Mouse (Mus musculus): ENCODE data around the gene Plin1. TPM values are rescaled to one million over a fixed set of nuclear protein-coding genes. Genes with fewer than 3 reads are reported as not detected.
A peak's percentile ranks its signal among the peaks of the same experiment; 100 is the strongest.

Gene Plin1
- not detected in 2 replicates for polyA plus RNA-seq (2015; fragmentation: Nextera tagmentation; extraction: Ambion mirVana)

DNA sequence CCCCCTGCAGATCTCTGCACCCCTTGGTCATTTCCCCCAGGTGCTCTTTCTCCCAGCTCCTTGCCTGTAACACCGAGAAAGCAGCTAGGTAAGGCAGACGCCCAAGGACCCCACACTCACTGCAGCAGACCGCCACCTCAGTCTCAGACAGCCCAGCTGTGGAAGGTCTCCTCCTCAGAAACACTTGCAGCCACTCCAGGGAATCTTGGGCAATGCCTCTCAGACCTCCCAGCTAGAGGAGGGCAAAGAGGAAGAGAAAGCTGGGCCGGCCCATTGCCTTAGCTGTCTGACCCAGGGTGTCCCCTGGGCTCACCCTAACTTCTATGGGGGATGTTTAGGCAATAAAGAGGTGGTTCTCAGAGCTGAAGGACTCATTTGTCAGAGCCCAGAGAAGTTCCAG lies at the start of gene Plin1:
Plin1 (minus strand) TSS at position 282 of the 400 bp plus-strand sequence.
- Histone ChIP-seq H3K9me3 (replicated peaks) (no peaks in the 10 kb centered on the region), H3K36me3 (no peaks in the 10 kb centered on the region), H3K9ac (no peak within 1 kb of the TSS), H3K4me2 (no peak within 1 kb of the TSS), H3K27ac (no peak within 1 kb of the TSS), H3K27me3 (peaks cover 12% of the 10 kb centered on the region), H3K4me3 (replicated peaks) (no peak within 1 kb of the TSS), H3K4me1 (replicated peaks) (no peaks in the 10 kb centered on the region)
- no peak for ATAC-seq (ENCODE audit: low read depth)
- no peak for DNase-seq
- 43% methylated on average over 4 of the region's 4 CpGs for WGBS (ENCODE audit: insufficient replicate concordance)

DNA sequence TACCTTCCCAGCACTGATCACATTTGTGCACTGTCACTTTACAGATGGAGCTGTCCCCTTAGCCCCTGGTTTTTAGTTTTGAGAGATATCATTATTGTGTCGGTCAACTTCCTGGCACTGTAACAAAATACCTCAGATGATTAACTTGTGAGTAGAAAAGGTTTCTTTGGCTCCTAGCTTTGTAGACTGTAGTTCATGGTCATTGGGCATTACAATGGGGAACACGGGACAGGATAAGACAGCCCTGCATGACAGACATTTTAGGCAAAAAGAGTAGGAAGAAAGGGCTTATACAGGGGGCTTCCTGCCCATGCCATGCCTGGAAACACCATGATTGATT lies 49.8 kb upstream of the Plin1 start:
- no peak overlapping the region for H3K4me3 ChIP-seq (replicated peaks)
- no peak overlapping the region for H3K27ac ChIP-seq
- H3K4me2 ChIP-seq: no peak overlapping the region
- no peak for DNase-seq
- 0 out of 2 replicates have a peak, but pooled peaks cover 13% of the 10 kb centered on the region for H3K4me1 ChIP-seq (replicated peaks)
- no peak for ATAC-seq (ENCODE audit: low read depth)
- H3K9me3 ChIP-seq (replicated peaks): no peaks in the 10 kb centered on the region
- H3K27me3 ChIP-seq: peaks cover 5% of the 10 kb centered on the region
- H3K36me3 ChIP-seq: no peaks in the 10 kb centered on the region
- no peak overlapping the region for H3K9ac ChIP-seq
- 66% methylated on average over 2 of the region's 2 CpGs for WGBS (ENCODE audit: insufficient replicate concordance)

DNA sequence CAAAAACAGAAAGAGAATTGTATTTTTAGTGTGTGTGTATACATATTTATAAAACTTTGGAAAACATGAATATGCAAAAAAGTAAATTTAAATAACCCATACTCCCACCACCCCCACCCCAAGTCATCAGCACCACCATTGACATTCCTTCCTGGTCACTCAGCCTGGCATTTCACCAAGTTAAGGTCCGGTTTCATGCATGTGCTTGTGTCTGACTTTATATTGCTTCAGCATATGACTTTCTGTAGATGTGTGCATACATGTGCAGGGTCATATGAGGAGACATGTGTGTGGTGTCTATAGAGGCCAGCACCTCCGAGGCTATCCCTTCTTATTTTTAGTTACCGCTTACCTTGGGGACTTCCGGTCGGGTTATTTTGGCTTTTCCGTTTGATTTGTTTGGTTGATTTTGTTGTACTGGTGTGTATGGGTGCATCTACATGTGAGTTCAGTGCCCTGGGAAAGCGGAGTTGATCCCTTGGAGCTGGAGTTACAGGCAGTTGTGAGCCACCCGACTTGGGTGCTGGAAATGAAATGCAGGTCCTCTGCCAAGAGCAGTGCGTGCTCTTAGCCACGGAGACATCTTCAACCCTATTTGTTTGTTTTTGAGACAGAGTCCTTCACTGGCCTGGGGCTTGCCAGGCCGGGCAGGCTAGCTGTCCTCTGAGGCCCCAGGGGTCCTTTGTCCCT lies 49.3 kb upstream of the Plin1 start:
- Histone ChIP-seq H3K4me2 (no peak overlapping the region), H3K4me3 (replicated peaks) (no peak overlapping the region), H3K4me1 (replicated peaks) (0 out of 2 replicates have a peak, but pooled peaks cover 13% of the 10 kb centered on the region), H3K27me3 (peaks cover 2% of the 10 kb centered on the region; the same call in 1 of the 2 replicates), H3K9me3 (replicated peaks) (no peaks in the 10 kb centered on the region), H3K36me3 (no peaks in the 10 kb centered on the region), H3K9ac (no peak overlapping the region), H3K27ac (no peak overlapping the region)
- no peak for ATAC-seq (ENCODE audit: low read depth)
- no peak for DNase-seq
- 72% methylated on average over 11 of the region's 11 CpGs for WGBS (ENCODE audit: insufficient replicate concordance)

DNA sequence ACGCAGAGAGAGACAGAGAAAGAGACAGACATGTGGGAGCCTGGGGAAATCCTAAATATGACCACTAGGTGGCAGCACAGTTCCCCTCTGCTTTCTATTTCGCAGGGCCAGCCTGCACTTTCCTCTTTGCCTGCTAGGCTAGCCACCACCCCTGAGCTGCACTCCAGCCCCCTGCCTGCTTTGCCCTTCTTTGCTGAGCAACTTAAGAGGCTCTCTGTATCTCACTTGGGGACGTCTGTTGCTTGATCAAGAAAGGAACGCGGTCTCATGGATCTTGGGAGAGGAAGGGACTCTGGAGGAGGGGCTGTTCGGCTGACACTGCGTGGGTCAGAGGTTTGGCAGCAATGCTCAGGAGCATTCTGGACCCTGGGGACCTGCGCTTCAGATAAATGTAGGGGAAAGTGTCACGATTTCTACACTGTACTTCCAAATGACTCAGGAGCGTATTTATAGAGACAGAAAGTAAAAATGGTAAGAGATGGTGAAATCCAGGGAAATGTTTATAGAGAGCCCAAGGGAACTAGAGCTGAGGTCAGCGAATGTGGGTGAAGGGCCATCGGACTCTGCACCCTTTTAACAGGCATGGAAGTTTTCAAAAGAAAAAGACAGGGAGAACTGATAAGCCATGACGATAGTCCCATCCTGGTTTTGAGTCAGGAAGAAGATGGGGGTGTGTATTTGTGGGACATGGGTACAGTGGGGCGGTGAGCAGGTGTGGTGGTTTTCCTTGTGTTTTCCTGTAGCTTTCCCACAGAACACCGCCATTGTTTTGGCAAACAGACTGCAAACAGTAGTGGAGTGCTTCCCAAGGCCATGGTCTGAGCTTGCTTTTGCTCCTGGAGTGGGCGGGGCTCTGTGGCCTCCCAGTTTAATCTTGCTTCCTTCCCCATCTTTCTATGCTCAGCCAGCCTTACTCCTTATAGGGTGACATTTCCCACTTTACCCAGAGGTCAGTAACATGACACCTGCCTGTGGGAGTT lies 48.2 kb upstream of the Plin1 start:
- no peak overlapping the region for H3K9ac ChIP-seq
- H3K27ac ChIP-seq: peak overlapping the region; percentile 69
- 20% methylated on average over 16 of the region's 16 CpGs for WGBS (ENCODE audit: insufficient replicate concordance)
- no peaks in the 10 kb centered on the region for H3K36me3 ChIP-seq
- H3K4me2 ChIP-seq: peak overlapping the region; percentile 57
- H3K4me3 ChIP-seq (replicated peaks): peak overlapping the region; percentile 36
- 0 out of 2 replicates have a peak, but pooled peaks cover 13% of the 10 kb centered on the region for H3K4me1 ChIP-seq (replicated peaks)
- ATAC-seq (ENCODE audit: low read depth) (peak; percentile 70), DNase-seq (peak; percentile 44)
- H3K27me3 ChIP-seq: no peaks in the 10 kb centered on the region
- H3K9me3 ChIP-seq (replicated peaks): no peaks in the 10 kb centered on the region

DNA sequence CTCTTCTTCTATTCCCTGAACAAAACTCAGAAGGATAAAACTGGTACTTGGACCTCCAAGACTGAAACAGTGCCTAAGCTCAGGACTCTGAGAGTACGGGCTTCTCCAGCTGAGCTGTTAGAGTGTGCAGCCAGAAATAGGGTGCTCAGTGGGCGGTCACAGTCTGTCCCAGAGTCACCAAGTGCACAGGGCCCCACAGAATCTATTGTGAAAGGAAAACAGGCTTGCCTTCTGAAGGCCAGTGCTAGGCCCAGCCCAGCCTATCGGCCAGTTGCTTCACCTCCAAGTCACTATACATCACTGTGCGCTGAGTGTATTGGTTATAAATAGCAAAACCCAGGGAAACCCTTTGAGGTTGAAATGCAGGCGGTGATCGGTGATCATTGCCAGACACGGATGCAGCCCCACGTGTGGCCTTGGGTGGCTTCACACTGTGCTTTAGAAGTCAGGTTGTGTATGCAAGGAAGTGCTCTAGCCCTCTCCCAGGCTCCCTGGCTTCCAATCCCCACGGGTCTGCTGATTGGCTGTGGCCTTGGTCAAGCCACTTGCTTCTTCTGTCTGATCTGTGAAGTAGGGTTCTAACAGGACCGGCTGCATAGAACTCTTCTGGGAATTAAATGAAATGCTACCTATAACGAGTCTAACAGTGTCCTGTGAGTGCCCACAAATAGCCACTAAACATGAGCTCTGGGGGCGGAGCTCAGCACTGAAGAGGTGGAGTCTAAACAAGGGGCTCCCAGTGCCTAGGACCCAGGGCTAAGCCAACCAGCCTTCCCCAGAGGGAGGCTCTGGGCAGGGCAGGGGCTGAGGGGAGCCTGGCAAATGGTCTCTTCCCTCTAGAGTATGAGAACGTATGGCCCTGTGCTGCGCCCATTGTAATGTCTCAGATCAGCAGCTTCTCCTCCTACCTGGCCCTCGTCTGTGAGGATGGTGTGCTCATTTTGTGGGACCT lies 39.1 kb upstream of the Plin1 start:
- DNase-seq: no peak
- H3K4me2 ChIP-seq: no peak overlapping the region
- ATAC-seq (ENCODE audit: low read depth): no peak
- no peak overlapping the region for H3K27ac ChIP-seq
- H3K27me3 ChIP-seq: no peaks in the 10 kb centered on the region
- no peaks in the 10 kb centered on the region for H3K36me3 ChIP-seq
- no peak overlapping the region for H3K9ac ChIP-seq
- H3K9me3 ChIP-seq (replicated peaks): no peaks in the 10 kb centered on the region
- 51% methylated on average over 15 of the region's 15 CpGs for WGBS (ENCODE audit: insufficient replicate concordance)
- H3K4me1 ChIP-seq (replicated peaks): no peaks in the 10 kb centered on the region
- no peak overlapping the region for H3K4me3 ChIP-seq (replicated peaks)

DNA sequence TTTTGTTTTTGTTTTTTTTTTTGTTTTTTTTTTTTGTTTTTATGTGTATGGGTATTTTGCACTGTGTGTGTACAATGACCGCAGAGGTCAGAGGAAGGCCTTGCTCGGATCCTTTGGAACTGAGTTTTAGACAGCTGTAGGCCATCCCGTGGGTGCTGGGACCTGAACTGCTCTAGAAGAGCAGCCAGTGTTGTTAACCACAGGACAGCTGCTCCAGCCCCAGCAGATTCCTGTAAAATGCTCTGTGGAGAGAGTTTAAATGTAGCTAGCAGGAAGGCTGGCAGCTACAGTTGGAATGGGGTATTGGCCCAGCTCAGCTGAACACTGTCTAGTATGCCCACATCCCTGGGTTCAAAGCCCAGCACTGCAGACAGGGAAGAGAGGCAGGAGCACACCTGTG lies 37.0 kb upstream of the Plin1 start:
- no peaks in the 10 kb centered on the region for H3K36me3 ChIP-seq
- 59% methylated on average over 3 of the region's 3 CpGs for WGBS (ENCODE audit: insufficient replicate concordance)
- ATAC-seq (ENCODE audit: low read depth): no peak
- no peak overlapping the region for H3K27ac ChIP-seq
- no peaks in the 10 kb centered on the region for H3K9me3 ChIP-seq (replicated peaks)
- H3K4me2 ChIP-seq: no peak overlapping the region
- no peaks in the 10 kb centered on the region for H3K4me1 ChIP-seq (replicated peaks)
- H3K9ac ChIP-seq: no peak overlapping the region
- no peaks in the 10 kb centered on the region for H3K27me3 ChIP-seq
- DNase-seq: no peak
- H3K4me3 ChIP-seq (replicated peaks): no peak overlapping the region

DNA sequence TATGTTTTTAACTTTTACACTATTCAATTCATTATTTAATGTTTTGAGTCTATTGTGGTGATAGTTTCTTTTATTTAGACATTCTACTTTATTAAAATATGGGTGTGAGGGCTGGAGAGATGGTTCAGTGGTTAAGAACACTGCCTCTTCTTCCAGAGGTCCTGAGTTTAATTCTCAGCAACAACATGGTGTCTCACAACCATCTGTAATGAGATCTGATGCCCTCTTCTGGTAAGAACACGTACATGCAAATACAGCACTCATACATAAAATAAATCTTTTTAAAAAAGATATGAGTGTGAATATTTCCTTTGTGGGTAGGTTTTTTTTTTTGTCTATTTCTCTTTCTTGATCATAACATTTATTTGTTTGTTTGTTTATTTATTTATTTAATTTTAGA lies 33.3 kb upstream of the Plin1 start:
- Histone ChIP-seq H3K36me3 (no peaks in the 10 kb centered on the region), H3K4me3 (replicated peaks) (no peak overlapping the region), H3K27ac (no peak overlapping the region), H3K9me3 (replicated peaks) (no peaks in the 10 kb centered on the region), H3K4me1 (replicated peaks) (no peaks in the 10 kb centered on the region), H3K27me3 (no peaks in the 10 kb centered on the region), H3K4me2 (no peak overlapping the region), H3K9ac (no peak overlapping the region)
- WGBS (ENCODE audit: insufficient replicate concordance): 25% methylated on average over 1 of the region's 1 CpGs
- ATAC-seq (ENCODE audit: low read depth) (no peak), DNase-seq (no peak)

DNA sequence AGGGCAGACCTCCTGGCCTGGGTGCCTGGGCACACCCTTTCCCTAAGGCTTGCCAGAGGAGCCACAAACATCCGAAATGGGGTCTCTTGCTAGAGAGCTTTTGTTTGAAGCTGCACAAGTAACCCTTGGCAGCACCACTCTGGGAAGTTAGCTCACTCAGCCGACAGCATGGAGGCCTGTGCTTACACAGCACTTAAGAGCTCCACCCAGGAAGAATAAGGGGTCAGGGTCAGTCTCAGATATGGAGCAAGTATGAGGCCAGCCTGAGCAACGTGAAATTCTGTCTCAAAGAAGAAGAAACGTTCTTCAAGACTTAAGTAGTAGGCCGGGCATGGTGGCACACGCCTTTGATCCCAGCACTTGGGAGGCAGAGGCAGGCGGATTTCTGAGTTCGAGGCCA lies 29.4 kb upstream of the Plin1 start:
- Histone ChIP-seq H3K4me3 (replicated peaks) (no peak overlapping the region), H3K9me3 (replicated peaks) (no peaks in the 10 kb centered on the region), H3K9ac (no peak overlapping the region), H3K27ac (no peak overlapping the region), H3K4me2 (no peak overlapping the region), H3K4me1 (replicated peaks) (no peaks in the 10 kb centered on the region), H3K36me3 (no peaks in the 10 kb centered on the region), H3K27me3 (no peaks in the 10 kb centered on the region)
- ATAC-seq (ENCODE audit: low read depth) (no peak), DNase-seq (no peak)
- WGBS (ENCODE audit: insufficient replicate concordance): 50% methylated on average over 8 of the region's 8 CpGs

DNA sequence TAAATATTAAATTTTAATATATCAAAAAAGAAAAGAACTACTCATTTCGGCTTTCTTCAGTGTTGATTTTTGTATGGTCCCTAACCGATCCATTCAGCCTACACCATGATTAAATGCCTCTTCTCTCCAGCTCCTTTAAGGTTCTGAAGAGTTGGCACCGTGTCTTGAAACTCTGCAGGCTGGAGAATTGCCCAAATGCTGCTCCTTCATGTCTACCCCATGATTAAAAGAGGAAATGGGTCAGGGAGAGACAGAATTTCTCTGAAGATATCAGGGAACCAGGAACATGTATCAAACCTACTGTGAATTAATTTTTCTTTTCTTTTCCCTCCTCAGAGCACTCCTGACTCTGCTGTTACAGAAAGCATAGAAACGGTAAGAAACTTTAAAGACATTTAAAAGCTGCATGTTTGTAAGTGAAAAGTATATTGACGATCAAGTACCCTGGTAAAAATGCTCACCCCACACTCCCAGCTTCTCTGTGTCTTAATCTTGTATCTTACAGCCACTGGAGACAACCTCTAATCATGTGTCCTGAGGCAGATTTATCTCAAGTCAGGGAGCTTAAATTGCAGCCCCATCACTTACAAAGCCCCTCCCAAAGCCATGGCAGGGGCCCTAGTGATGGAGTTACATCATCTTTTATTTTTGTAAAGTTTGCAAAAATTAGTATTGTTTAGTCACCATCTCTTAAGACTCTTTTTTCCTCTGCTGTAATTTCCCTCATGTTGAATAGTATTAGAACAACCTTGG lies 28.6 kb upstream of the Plin1 start:
- Histone ChIP-seq H3K4me1 (replicated peaks) (no peaks in the 10 kb centered on the region), H3K27me3 (no peaks in the 10 kb centered on the region), H3K4me3 (replicated peaks) (no peak overlapping the region), H3K9me3 (replicated peaks) (no peaks in the 10 kb centered on the region), H3K36me3 (no peaks in the 10 kb centered on the region), H3K27ac (no peak overlapping the region), H3K9ac (no peak overlapping the region), H3K4me2 (no peak overlapping the region)
- no peak for ATAC-seq (ENCODE audit: low read depth)
- DNase-seq: no peak
- 53% methylated on average over 5 of the region's 5 CpGs for WGBS (ENCODE audit: insufficient replicate concordance)

DNA sequence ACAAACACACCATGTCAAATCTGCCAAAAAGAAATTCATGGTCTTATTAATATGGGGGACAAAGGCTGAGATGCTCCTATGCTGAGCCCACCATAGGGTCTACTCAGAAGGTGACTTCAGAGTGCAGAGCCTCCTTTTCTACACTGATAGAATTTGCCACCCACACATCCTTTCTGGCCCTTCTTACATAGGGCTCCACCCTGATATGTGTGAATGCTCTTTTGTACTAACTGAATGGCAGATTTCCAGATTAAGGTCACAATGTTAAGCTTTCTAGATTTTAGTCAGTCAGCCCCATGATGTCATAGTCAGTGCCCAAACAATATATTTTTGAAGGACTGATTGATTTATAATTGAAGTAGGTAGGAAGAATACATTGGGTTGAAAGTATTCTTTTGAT lies 27.1 kb upstream of the Plin1 start:
- Histone ChIP-seq H3K9me3 (replicated peaks) (no peaks in the 10 kb centered on the region), H3K27ac (no peak overlapping the region), H3K9ac (no peak overlapping the region), H3K4me1 (replicated peaks) (no peaks in the 10 kb centered on the region), H3K4me2 (no peak overlapping the region), H3K27me3 (no peaks in the 10 kb centered on the region), H3K36me3 (no peaks in the 10 kb centered on the region), H3K4me3 (replicated peaks) (no peak overlapping the region)
- no peak for ATAC-seq (ENCODE audit: low read depth)
- DNase-seq: no peak

Data from liver, embryonic 13.5 days (tissue).